Mouse (Mus musculus): Measurements from ENCODE around the gene Rusc2.

Rusc2 gene

DNA sequence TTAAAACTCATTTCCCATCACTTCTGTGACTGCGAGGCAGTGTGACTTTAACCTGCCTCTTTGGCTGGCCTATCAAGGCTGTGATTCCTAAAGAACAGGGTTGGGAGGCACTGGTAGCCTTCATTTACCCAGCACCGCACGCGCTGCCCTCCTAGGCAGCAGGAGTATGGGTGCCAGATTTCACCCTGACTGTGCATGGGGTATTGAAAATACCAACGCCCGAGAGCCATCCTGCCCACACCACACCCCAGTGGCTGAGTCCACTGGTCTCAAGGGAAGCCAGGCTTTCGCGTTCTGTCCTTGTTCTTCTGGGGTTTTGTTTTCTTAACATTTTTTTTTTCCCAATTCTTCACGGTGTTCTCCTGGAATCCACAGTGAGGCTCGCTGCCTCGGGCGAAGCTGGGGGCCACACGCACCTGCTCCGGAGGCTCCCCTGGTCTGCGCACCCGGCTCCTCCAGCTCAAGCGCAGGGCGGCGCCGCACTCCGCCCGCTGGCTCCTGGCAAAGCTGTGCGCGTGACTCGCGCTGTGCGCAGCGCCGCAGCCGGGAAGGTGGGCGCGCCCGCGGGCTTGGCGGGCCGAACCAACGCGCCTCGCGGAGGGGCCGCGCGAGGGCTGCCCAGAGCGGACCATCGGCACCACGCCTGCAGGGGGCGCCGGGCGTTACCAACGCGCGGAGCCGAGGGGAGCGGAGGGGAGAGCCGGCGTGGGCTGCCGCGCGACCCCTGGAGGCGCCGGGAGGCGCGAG is at the start of gene Rusc2:
TSS of gene Rusc2 (plus strand) at position 572 of the 747 bp plus-strand sequence.
- in situ Hi-C loops (cut with MboI; ENCODE audit: low sequenced_read_pairs) = no loop called here

DNA sequence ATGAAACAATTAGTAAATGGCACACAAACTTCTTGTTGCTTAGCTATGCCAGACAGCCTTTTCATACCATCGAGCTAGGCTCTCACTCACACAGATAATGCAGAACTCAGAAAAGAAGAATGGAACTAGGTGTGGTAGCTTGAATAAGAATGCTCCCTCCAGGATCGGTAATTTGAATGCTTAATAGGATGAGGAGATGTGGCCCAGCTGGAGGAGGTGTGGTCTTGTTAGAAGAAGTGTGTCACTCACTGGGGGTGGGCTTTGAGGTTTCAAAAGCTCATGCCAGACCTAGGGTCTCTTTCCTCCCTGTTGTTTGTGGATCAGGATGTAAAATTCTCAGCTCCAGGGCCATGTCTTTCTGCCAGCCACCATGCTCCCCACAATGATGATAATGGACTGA is 47.0 kb upstream of the Rusc2 start:
- in situ Hi-C loops (cut with MboI; ENCODE audit: low sequenced_read_pairs) = no loop called here

- in situ Hi-C loops (cut with MboI; ENCODE audit: low sequenced_read_pairs) = no loop called here
Measured at GRCm38 (mm10) chr4:43336176-43336575, 45.6 kb upstream of the Rusc2 start.

DNA sequence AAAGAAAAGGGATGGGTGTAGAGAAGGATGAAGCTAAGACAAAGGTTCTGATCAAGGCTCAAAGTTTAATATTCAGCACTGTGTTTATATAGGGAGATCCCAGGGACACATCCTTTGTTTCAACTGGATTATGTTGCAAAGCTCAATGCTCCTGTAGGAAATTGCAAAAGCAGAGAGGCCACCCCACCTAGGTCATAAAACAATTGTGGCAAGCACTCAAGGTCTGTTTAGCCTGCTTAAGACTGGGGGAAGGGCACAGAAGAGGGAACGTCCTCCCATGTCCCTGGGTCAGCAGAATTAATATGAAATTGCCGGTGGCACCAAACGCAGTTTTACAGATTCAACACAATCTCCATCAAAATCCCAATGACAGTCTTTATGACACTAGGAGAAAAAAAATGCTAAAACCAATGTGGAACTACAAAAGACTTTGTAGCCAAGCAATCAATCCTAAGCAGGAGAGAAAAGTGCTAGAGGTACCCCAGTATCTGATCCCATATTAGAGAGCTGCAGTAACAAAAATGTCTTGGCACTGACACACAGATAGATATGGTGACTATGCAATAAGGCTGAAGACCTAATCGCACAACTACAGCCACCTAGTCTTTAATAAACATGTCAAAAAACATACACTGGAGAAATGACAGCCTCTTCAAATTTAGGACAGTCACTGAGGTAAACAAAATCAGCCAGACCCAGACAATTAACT is 41.5 kb upstream of the Rusc2 start:
- in situ Hi-C loops (cut with MboI; ENCODE audit: low sequenced_read_pairs) = no loop called here

- in situ Hi-C loops (cut with MboI; ENCODE audit: low sequenced_read_pairs) = no loop called here
Measured at GRCm38 (mm10) chr4:43341276-43341891, 40.4 kb upstream of the Rusc2 start.

DNA sequence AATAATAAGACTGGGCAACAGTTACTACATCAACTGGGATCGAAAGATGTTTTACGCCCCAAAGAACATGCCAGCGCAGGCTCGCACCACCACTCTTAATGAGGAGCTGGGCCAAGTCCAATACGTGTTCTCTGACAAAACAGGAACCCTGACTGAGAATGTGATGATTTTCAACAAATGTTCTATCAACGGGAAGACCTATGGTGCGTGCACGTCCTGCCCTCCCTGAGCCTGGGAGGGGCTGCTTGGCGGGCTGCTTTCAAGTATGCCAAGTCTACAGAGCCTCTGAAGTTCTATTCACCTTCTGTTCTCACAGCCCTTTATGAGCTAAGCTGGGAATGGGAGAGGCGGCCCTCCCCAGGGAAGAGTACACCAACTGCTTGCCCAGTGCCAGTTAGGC is 39.3 kb upstream of the Rusc2 start:
- in situ Hi-C loops (cut with MboI; ENCODE audit: low sequenced_read_pairs) = no loop called here

DNA sequence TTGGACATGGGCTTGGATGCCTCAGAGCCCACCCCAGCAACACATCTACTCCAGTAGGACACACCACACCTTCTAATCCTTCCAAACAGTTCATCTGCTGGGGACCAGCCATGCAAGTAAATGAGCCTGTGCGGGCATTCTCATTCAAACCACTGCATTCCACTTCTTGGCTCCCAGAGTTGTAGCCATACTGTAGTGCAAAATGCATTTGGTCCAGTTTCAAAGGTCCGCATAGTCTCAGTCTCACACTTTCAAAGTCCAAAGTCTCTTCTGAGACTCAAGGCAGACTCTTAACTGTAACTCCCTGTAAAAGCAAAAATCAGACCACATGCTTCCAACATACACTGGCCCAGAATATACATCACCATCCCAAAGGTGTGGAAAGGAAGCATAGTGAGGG is 36.8 kb upstream of the Rusc2 start:
- in situ Hi-C loops (cut with MboI; ENCODE audit: low sequenced_read_pairs) = no loop called here

GRCm38 (mm10) chr4:43349206-43349605 is 32.6 kb upstream of the Rusc2 start:
- in situ Hi-C loops (cut with MboI; ENCODE audit: low sequenced_read_pairs) = no loop called here

DNA sequence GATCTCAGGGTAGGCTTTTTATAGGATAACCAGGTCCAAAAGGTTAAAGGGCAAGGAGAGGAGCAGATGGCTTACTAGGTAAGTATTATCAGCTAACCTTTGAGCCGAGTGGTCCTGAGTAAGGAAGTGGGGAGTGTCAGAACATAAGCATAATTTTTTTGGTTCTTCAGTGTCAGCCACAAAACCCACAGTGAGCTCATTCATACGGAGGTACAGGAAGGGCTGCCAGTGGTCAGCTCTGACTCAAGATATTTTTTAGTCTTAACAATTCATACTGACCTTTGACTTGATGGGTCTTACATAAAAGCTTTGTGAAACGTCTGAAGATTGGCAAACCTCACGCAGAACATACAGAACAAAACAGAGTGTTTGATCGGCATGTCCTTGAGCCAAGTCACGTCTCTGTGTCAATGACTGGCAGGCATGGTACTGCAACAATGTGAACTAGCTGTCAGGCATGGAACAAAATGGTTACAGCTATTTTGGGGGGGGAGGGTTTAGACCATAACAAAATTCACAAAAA is 31.7 kb upstream of the Rusc2 start:
- in situ Hi-C loops (cut with MboI; ENCODE audit: low sequenced_read_pairs) = no loop called here

DNA sequence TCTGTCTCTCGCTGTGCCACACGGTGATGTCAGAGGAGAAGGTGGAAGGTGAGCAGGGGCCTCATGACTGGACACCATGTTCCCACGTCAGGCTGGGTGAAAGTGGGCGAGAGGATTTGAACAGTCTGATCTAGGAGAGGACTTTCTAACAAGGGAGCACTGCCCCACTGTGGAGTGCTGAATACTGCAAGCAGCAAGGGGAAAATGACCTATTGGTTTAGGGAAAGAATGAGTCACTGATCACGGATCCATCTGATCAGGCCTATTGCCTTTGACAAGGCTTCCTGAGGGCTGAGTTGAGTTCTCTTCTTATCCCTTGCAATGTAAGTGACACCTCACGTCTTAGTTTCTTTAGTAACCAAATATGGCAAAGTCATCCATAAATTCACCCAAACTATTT is 28.1 kb upstream of the Rusc2 start:
- in situ Hi-C loops (cut with MboI; ENCODE audit: low sequenced_read_pairs) = no loop called here

- in situ Hi-C loops (cut with MboI; ENCODE audit: low sequenced_read_pairs) = no loop called here
Measured at GRCm38 (mm10) chr4:43364914-43365560, 16.7 kb upstream of the Rusc2 start.

DNA sequence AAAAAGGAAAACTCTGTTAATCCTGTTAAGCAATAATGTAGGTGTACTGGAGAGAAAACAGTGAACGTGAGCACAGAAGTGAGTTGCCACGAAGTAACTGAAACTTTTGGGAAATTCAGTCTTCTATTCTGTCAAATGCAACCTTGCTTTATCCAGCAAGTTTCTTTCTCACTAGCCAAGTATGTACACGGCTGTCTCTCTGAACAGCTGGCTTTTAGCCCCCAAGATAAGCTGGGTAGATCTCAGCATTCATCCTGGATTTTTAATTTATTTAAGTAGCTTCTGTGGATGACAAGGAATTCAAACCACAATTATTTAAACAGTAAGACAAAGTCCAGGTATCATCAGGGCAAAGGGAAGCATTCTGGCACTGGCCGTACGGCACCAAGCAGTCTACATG is 14.5 kb upstream of the Rusc2 start:
- in situ Hi-C loops (cut with MboI; ENCODE audit: low sequenced_read_pairs) = no loop called here

- in situ Hi-C loops (cut with MboI; ENCODE audit: low sequenced_read_pairs) = no loop called here
Measured at GRCm38 (mm10) chr4:43367787-43368186, 14.0 kb upstream of the Rusc2 start.

DNA sequence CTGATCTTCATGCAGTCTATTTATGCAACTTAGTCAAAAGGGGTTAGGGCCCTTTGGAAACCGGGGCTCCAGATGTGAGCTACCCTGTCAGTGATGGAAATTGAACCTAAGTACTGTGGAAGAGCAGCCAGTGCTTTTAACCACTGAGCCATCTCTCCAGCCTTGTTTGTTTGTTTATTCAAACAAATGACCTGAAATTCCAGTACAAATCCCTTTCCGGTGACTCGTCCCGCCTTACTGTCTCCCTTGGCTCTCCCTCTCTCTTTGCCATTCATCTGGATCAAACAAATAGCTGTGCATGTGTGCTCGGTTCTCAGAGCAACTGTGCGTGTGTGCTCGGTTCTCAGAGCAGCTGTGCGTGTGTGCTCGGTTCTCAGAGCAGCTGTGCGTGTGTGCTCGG is 10.4 kb upstream of the Rusc2 start:
- in situ Hi-C loops (cut with MboI; ENCODE audit: low sequenced_read_pairs) = no loop called here

- in situ Hi-C loops (cut with MboI; ENCODE audit: low sequenced_read_pairs) = no loop called here
Measured at GRCm38 (mm10) chr4:43372155-43372554, 9.6 kb upstream of the Rusc2 start.

- in situ Hi-C loops (cut with MboI; ENCODE audit: low sequenced_read_pairs) = no loop called here
Measured at GRCm38 (mm10) chr4:43374266-43374665, 7.5 kb upstream of the Rusc2 start.

DNA sequence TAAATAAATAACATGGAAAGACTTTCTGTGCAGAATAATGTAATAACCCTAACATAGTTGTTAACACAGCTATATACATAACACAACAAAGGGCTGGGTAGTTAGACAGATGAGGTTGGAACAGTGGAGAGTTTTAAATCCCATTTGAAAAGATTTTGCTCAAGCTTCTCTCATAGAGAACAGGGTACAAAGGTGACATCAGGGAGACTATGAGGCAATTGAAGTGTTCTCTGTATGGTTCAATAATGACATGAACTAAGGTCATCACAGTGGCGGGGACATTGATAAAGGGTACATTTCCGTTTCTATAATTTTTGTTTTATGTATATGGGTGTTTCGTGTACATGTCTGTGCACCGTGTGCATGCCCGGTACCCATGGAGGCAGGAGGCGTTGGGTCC is 2.2 kb upstream of the Rusc2 start:
- in situ Hi-C loops (cut with MboI; ENCODE audit: low sequenced_read_pairs) = no loop called here

DNA sequence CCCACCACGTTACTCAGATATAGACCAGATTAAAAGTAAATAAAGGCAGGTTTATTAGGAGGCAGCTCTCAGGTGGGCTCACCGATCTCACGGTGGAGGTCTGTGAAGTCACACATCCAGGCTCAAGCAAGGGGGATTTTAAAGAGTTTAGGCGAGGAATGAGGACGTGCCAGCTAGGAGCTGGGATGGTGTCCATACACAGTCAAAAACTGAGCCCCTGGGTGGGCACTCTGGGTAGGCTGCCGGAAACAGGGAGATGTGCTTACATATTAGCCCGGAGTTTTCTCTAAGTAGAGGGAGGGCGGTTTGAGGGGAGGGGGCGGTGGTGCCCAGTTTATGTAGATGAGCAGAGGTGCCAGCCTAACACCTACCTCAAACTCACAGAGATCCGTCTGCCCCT is 828 bp upstream of the Rusc2 start:
- in situ Hi-C loops (cut with MboI; ENCODE audit: low sequenced_read_pairs) = no loop called here

GRCm38 (mm10) chr4:43382155-43383020 is 609 bp downstream of the Rusc2 start:
- in situ Hi-C loops (cut with MboI; ENCODE audit: low sequenced_read_pairs) = no loop called here
